Comparison of ENCODE assay signal across 19 mouse cellular contexts in genomic region chr13:76150483-76150882, GRCm38 (mm10). TPM values are rescaled to one million over a fixed set of nuclear protein-coding genes. Genes with fewer than 3 reads are reported as not detected.
DNase-seq lines count a peak whose midpoint lies in the region; ATAC-seq and TF ChIP-seq lines count a peak whose summit lies in the region.
"Had no signal": no experiment of that assay in that cellular context is flagged by ENCODE, and none has a peak within 500 bp of the region (broad histone marks: within the 10 kb centered on the region; RNA-seq: fewer than 3 reads in every experiment).

No protein-coding gene starts in this region.

- no peaks in the 10 kb centered on the region for H3K9me3 ChIP-seq in hindbrain, postnatal 0 days (ENCODE audit: low read length)
- H3K9me3 ChIP-seq in hindbrain, embryonic 14.5 days (ENCODE audit: control insufficient read depth, low read length): no peaks in the 10 kb centered on the region
- H3K9me3 ChIP-seq in stomach, postnatal 0 days (ENCODE audit: control insufficient read depth, low read length): no peaks in the 10 kb centered on the region
- H3K9me3 ChIP-seq: embryonic facial prominence, embryonic 10.5 days; heart, embryonic 13.5 days; midbrain, embryonic 12.5 days; neural tube, embryonic 13.5 days; stomach, embryonic 15.5 days had no signal

- no peaks in the 10 kb centered on the region for H3K4me1 ChIP-seq in hindbrain, postnatal 0 days (ENCODE audit: insufficient read depth, low read length)
- H3K4me1 ChIP-seq in hindbrain, embryonic 14.5 days (replicated peaks; ENCODE audit: control insufficient read depth, insufficient read depth, low read length): no peaks in the 10 kb centered on the region
- no peaks in the 10 kb centered on the region for H3K4me1 ChIP-seq in stomach, postnatal 0 days (replicated peaks; ENCODE audit: control insufficient read depth, insufficient read depth)
- H3K4me1 ChIP-seq: embryonic facial prominence, embryonic 10.5 days; heart, embryonic 13.5 days; midbrain, embryonic 12.5 days; neural tube, embryonic 13.5 days; stomach, embryonic 15.5 days had no signal

- no peak overlapping the region for H3K27ac ChIP-seq in hindbrain, postnatal 0 days
- no peak overlapping the region for H3K27ac ChIP-seq in hindbrain, embryonic 14.5 days
- no peak overlapping the region for H3K27ac ChIP-seq in stomach, postnatal 0 days (replicated peaks)
- H3K27ac ChIP-seq: embryonic facial prominence, embryonic 10.5 days; heart, embryonic 13.5 days; midbrain, embryonic 12.5 days; neural tube, embryonic 13.5 days; stomach, embryonic 15.5 days had no signal

- DNase-seq in hindbrain, postnatal 0 days (ENCODE audit: low spot score): peak; percentile 47
- no peak for DNase-seq in hindbrain, embryonic 14.5 days (ENCODE audit: low spot score)
- DNase-seq in retina, postnatal 1 day: peak; percentile 6
- no peak for DNase-seq in retina, embryonic 14.5 days (ENCODE audit: low spot score)
- peak; percentile 24 for DNase-seq in cerebellum, adult 9-11 months
- no peak for DNase-seq in stomach, postnatal 0 days (ENCODE audit: low spot score)
- DNase-seq in testis, postnatal 14 days (ENCODE audit: low spot score): no peak
- DNase-seq in MN1 (ENCODE audit: low spot score): no peak
- DNase-seq: adrenal gland, postnatal 14 days; layer of hippocampus, adult 9-11 months; lung, postnatal 36 days; thymus, postnatal 36 days had no signal

- 72% methylated on average over 5 of the region's 5 CpGs for WGBS in hindbrain, postnatal 0 days
- WGBS in hindbrain, embryonic 14.5 days: 84% methylated on average over 5 of the region's 5 CpGs
- 84% methylated on average over 5 of the region's 5 CpGs for WGBS in stomach, postnatal 0 days

- TF ChIP-seq EP300 in stomach, postnatal 0 days (optimal IDR thresholded peaks at IDR 0.05): no peak

- no peak overlapping the region for H3K4me2 ChIP-seq in hindbrain, postnatal 0 days (ENCODE audit: low read depth, low read length)
- H3K4me2 ChIP-seq in hindbrain, embryonic 14.5 days (replicated peaks): no peak overlapping the region
- no peak overlapping the region for H3K4me2 ChIP-seq in stomach, postnatal 0 days (replicated peaks; ENCODE audit: low read depth)
- H3K4me2 ChIP-seq: heart, embryonic 13.5 days; midbrain, embryonic 12.5 days; neural tube, embryonic 13.5 days; stomach, embryonic 15.5 days had no signal

- ATAC-seq in hindbrain, postnatal 0 days: peak; percentile 72
- ATAC-seq in hindbrain, embryonic 14.5 days (ENCODE audit: low FRiP score): no peak
- no peak for ATAC-seq in stomach, postnatal 0 days (ENCODE audit: low FRiP score, low TSS enrichment)
- ATAC-seq: CD4-positive, CD25-positive, alpha-beta regulatory T cell, adult 4 months had no signal

- H3K36me3 ChIP-seq in hindbrain, postnatal 0 days (ENCODE audit: insufficient read depth, low read length): peaks cover 11% of the 10 kb centered on the region
- peaks cover 63% of the 10 kb centered on the region for H3K36me3 ChIP-seq in hindbrain, embryonic 14.5 days (replicated peaks; ENCODE audit: control insufficient read depth, insufficient read depth)
- peaks cover 10% of the 10 kb centered on the region for H3K36me3 ChIP-seq in stomach, postnatal 0 days (ENCODE audit: control insufficient read depth, insufficient read depth, low read length)

- TF ChIP-seq CTCF in hindbrain, postnatal 0 days (IDR thresholded peaks at IDR 0.05; ENCODE audit: low read depth): peak; percentile 64
- peak; percentile 50 for TF ChIP-seq CTCF in stomach, postnatal 0 days (IDR thresholded peaks at IDR 0.05; ENCODE audit: low read depth)

- H3K27me3 ChIP-seq in hindbrain, postnatal 0 days (ENCODE audit: insufficient read depth, low read length): no peaks in the 10 kb centered on the region
- no peaks in the 10 kb centered on the region for H3K27me3 ChIP-seq in hindbrain, embryonic 14.5 days (ENCODE audit: control insufficient read depth, insufficient read depth, low read length)
- H3K27me3 ChIP-seq in stomach, postnatal 0 days (ENCODE audit: control insufficient read depth, insufficient read depth, low read length): no peaks in the 10 kb centered on the region
- H3K27me3 ChIP-seq: heart, embryonic 13.5 days; midbrain, embryonic 12.5 days; neural tube, embryonic 13.5 days; stomach, embryonic 15.5 days had no signal

- no peak overlapping the region for H3K9ac ChIP-seq in hindbrain, postnatal 0 days (replicated peaks; ENCODE audit: low read length)
- no peak overlapping the region for H3K9ac ChIP-seq in hindbrain, embryonic 14.5 days
- no peak overlapping the region for H3K9ac ChIP-seq in stomach, postnatal 0 days (ENCODE audit: low read length)
- H3K9ac ChIP-seq: heart, embryonic 13.5 days; midbrain, embryonic 12.5 days; neural tube, embryonic 13.5 days; stomach, embryonic 15.5 days had no signal

- no peak overlapping the region for H3K4me3 ChIP-seq in hindbrain, postnatal 0 days (ENCODE audit: low read length)
- no peak overlapping the region for H3K4me3 ChIP-seq in hindbrain, embryonic 14.5 days (replicated peaks; ENCODE audit: low read length)
- H3K4me3 ChIP-seq in stomach, postnatal 0 days (ENCODE audit: low read depth, low read length): no peak overlapping the region
- H3K4me3 ChIP-seq: embryonic facial prominence, embryonic 10.5 days; erythroblast, embryonic 14.5 days; heart, embryonic 13.5 days; midbrain, embryonic 12.5 days; neural tube, embryonic 13.5 days; stomach, embryonic 15.5 days had no signal

RNA-seq across cellular contexts. Expression of gene Ttc37, which starts 51.9 kb away (rescaled TPM):
- 11.3 and 13.5 TPM in 2 replicates for total RNA-seq in hindbrain, postnatal 0 days (2014; rRNA removed)
- 5.7 and 6.2 TPM in 2 replicates for polyA plus RNA-seq in hindbrain, postnatal 0 days (2015; fragmentation: Nextera tagmentation; extraction: Ambion mirVana)
- polyA plus RNA-seq in hindbrain, embryonic 14.5 days (2014; fragmentation: Nextera tagmentation; extraction: Ambion mirVana): 15.7 and 16.1 TPM in 2 replicates
- 6.0 and 6.4 TPM in 2 replicates for polyA plus RNA-seq in stomach, postnatal 0 days (2015; fragmentation: Nextera tagmentation; extraction: Ambion mirVana)

RNA-seq across cellular contexts. Expression of gene Arsk, which starts 52.0 kb away (rescaled TPM):
- 6.7 and 8.7 TPM in 2 replicates for total RNA-seq in hindbrain, postnatal 0 days (2014; rRNA removed)
- polyA plus RNA-seq in hindbrain, postnatal 0 days (2015; fragmentation: Nextera tagmentation; extraction: Ambion mirVana): 5.1 and 6.3 TPM in 2 replicates
- polyA plus RNA-seq in hindbrain, embryonic 14.5 days (2014; fragmentation: Nextera tagmentation; extraction: Ambion mirVana): 4.1 and 4.9 TPM in 2 replicates
- polyA plus RNA-seq in stomach, postnatal 0 days (2015; fragmentation: Nextera tagmentation; extraction: Ambion mirVana): 4.0 and 4.8 TPM in 2 replicates

Comparison
In these comparisons a context has a peak if more than half of its experiments do, and no peak if none do; other contexts are left out.
1. DNase-seq: peak in hindbrain, postnatal 0 days (single experiment), retina, postnatal 1 day (single experiment) and cerebellum, adult 9-11 months (single experiment); none in hindbrain, embryonic 14.5 days (single experiment), retina, embryonic 14.5 days (single experiment), stomach, postnatal 0 days (single experiment), testis, postnatal 14 days (single experiment) and MN1 (single experiment).